Mouse (Mus musculus): ENCODE data around the gene Arih2. TPM values are rescaled to one million over a fixed set of nuclear protein-coding genes. Genes with fewer than 3 reads are reported as not detected.
"Not testable (repeated sequence)": the region's sequence is repeated elsewhere in the genome, so short reads cannot be mapped to it uniquely, and the experiment has no call there.

The Arih2 gene
- total RNA-seq, 2 experiments from 2014 or later: 83.3 to 115 TPM

DNA sequence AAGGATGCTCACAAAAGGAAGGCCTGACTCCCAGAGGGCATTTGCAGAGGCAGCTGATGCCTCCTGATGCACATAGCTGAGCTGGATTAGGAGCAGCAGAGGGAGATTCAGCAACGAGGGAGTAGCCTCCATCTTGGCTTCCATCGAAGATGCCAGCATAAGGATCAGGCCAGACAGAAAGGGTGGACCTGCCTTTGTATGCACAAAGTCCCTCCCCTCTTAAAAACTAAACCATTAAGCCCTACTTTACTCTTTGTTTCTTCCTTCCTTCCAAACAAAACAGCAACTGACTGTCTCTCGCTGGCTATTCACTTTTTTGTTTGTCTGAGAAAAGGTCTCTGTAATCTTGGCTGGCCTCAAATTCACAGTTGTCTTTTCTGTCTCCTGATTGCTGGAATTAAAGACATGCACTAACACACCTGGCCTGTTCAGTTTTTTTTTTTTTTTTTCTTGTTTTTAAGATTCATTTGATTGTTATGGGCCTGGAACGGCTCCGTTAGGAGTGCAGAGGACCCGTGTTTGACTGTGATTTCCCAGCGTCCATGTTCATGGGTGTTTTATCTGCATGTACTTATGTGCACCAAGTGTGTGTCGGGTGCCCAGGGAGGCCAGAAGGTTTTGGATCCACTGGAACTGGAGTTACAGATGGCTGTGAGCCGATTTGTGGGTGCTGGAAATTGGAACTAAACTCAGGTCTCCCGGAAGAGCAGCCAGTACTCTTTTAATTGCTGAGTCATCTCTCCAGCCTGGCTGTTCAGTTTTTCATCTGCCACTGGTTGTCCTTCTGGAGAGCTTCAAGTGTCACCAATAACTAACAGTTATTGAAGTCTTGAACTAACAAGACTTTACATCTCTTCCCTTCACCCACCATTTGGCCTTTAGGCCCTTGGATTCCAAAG lies 5.6 kb upstream of the Arih2 start:
- peak; percentile 87 for ATAC-seq (replicated peaks; ENCODE audit: low FRiP score, poor library complexity, severe bottlenecking)

DNA sequence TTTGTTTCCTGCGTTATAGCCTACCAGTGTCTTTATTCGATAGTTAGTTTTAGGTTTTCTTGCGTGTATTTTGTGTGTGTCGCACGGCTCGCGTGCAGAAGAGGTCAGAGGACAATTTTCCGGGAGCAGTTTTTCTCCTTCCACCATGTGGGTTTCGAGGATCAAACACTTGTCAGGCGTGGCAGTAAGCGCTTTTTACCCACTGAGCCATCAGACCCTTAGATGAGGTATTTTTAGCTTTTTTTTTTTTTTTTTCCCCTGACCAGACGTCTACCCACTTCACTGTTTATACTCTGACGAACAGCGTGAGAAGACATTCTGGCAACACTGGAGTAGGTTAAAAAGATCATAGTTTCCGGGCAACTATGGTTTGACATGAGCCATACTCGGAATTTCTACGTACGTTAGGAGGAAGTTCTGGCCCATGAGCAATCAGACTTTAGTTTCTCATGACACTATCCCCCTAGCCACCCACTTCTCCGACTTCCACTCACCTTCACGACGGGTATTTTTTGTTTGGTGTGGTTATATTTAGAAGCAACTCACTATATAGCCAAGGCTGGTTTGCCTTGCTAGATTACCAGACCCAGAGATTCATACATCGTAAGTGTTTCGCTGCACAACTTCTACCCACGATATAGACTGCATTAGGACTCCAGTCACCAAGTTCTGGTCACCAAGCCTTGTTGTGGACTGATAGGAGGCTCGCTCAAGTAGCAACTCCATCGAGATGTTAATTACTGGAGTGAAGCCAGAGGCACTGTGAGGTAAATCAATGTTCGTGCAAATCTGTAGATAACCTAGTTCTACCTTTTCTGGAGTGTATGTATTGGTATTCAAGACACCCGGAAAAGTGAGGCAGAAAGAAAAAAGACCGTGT lies 615 bp upstream of the Arih2 start:
- ATAC-seq (replicated peaks; ENCODE audit: low FRiP score, poor library complexity, severe bottlenecking): peak; percentile 41; the same call in 1 of the 2 replicates

- peak; percentile 63 for ATAC-seq (replicated peaks; ENCODE audit: low FRiP score, poor library complexity, severe bottlenecking)
Observed at GRCm38 (mm10) chr9:108648166-108648565, 1.0 kb downstream of the Arih2 start.

DNA sequence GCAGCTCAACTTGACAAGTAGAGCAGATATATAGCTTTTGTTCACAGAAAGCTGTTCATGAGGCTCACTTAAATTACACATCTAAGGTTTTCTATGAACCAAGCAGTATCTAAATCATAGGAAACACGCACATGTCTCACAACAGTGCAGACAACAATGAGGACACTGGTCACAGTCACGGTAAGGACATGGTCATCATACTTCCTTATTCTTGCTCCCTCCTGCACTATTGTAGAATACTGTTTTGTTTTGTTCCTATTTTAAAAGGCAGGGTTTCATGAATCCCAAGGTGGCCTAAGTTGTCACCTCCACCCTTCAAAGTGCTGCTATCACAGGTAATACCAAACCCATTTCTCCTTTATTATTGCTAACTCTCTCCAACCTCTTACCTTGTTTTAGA lies 9.4 kb downstream of the Arih2 start:
- no peak for ATAC-seq (replicated peaks; ENCODE audit: low FRiP score, poor library complexity, severe bottlenecking)

GRCm38 (mm10) chr9:108635415-108635814 lies 13.8 kb downstream of the Arih2 start:
- ATAC-seq (replicated peaks; ENCODE audit: low FRiP score, poor library complexity, severe bottlenecking): no peak

DNA sequence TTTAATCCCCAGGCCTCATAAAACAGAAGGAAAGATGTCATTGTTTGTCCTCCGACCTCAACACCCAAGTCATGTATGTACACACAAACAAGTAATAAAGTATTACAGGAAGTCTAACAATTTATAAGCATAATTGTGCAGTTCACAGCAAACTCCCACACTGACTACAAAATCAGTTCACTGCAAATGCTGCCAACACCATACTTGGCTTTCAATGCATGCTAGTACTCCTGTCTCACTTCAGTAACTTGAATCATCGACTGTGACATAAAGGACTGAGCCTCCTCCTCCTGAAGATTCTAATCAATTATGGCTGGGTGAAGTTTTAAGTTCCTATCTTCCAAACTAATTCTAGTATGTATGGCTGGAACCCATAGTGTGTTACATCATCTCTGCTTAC lies 15.3 kb downstream of the Arih2 start:
- ATAC-seq (replicated peaks; ENCODE audit: low FRiP score, poor library complexity, severe bottlenecking): no peak

- peak; percentile 82 for ATAC-seq (replicated peaks; ENCODE audit: low FRiP score, poor library complexity, severe bottlenecking)
Observed at GRCm38 (mm10) chr9:108632375-108632774, 16.8 kb downstream of the Arih2 start.

GRCm38 (mm10) chr9:108631631-108632256 lies 17.4 kb downstream of the Arih2 start:
- no peak for ATAC-seq (replicated peaks; ENCODE audit: low FRiP score, poor library complexity, severe bottlenecking)

- no peak for ATAC-seq (replicated peaks; ENCODE audit: low FRiP score, poor library complexity, severe bottlenecking)
Observed at GRCm38 (mm10) chr9:108630683-108631082, 18.5 kb downstream of the Arih2 start.

- ATAC-seq (replicated peaks; ENCODE audit: low FRiP score, poor library complexity, severe bottlenecking): no peak
Observed at GRCm38 (mm10) chr9:108628141-108628540, 21.0 kb downstream of the Arih2 start.

- ATAC-seq (replicated peaks; ENCODE audit: low FRiP score, poor library complexity, severe bottlenecking): no peak
Observed at GRCm38 (mm10) chr9:108626498-108626897, 22.7 kb downstream of the Arih2 start.

- ATAC-seq (replicated peaks; ENCODE audit: low FRiP score, poor library complexity, severe bottlenecking): no peak
Observed at GRCm38 (mm10) chr9:108617301-108617700, 31.9 kb downstream of the Arih2 start.

DNA sequence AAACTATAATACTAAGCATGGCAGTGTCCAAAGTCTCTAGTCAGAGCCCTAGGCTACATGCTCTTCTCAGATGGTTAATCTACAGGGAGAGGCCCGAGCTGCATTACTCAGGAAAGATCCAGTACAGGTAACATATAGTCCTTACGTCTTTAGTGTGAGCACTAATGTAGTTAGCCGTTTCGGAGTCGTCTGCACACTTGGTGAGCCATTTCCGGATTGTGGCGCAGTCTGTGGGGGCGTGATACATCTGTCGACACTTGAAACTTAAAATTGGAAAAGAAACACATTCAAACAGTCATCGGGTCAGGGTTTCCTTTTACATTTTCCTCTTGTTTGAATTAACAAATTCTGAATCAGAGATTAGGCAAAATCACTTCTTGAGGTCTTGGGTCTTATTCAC lies 37.7 kb downstream of the Arih2 start:
- no peak for ATAC-seq (replicated peaks; ENCODE audit: low FRiP score, poor library complexity, severe bottlenecking)

GRCm38 (mm10) chr9:108608889-108609288 lies 40.3 kb downstream of the Arih2 start:
- ATAC-seq (replicated peaks; ENCODE audit: low FRiP score, poor library complexity, severe bottlenecking): no peak

- not testable (repeated sequence) for ATAC-seq (replicated peaks; ENCODE audit: low FRiP score, poor library complexity, severe bottlenecking)
Observed at GRCm38 (mm10) chr9:108607929-108608328, 41.3 kb downstream of the Arih2 start.

DNA sequence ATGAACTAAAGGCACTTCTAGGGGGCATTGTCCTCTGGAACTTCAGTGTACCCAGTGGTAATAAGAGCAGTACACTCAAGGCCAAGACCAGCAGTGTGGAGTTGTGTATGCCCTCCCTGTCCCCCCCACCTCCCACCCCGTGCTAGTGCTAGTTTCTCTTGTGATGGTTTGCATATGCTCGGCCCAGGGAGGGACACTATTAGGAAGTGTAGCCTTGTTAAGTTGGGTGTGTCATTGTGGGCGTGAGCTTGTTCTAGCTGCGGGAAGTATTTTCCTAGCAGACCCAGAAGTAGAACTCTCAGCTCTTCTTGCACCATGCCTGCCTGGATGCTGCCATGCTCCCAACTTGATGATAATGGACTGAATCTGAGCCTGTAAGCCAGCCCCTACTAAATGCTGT lies 47.2 kb downstream of the Arih2 start:
- no peak for ATAC-seq (replicated peaks; ENCODE audit: low FRiP score, poor library complexity, severe bottlenecking)

DNA sequence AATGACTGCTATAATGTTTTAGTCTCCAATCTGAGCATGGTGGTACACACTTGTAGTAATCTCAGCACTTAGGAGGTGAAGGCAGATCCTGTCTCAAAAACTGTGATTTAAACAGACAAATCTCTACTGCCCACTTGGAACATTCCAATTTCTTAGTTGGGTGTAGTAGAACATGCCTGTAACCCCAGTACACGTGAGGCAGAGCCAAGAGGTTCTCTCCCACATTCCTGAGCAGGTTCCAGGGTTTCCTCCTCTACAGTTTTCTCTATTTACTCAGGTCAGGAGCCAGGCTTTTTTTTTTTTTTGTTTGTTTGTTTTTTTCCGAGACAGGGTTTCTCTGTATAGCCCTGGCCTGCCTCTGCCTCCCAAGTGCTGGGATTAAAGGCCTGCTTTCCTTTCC lies 49.2 kb downstream of the Arih2 start:
- no peak for ATAC-seq (replicated peaks; ENCODE audit: low FRiP score, poor library complexity, severe bottlenecking)

DNA sequence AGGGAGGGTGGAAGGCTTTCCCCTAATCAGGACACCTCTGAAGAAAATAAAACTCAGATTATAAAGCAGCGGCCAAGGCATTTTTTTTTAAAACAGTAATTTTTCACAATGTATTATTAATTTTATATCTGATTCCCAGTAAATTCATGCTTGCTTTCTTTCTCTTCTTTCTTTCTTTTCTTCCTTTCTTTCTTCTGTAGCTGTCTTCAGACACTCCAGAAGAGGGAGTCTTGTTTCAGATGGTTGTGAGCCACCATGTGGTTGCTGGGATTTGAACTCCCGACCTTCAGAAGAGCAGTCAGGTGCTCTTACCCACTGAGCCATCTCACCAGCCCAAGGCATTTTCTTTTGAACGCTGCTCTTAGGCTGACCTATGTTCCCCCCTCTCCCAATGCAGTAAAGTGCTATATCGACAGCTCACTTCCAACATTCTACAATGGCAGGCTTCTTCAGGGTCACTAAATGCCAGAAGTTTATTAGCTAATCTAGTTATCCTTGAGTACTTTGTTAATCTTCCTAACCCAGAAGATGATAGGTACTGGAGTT lies 50.1 kb downstream of the Arih2 start:
- ATAC-seq (replicated peaks; ENCODE audit: low FRiP score, poor library complexity, severe bottlenecking): no peak

GRCm38 (mm10) chr9:108596998-108597764 lies 52.0 kb downstream of the Arih2 start, which contains the start of gene P4htm:
Gene P4htm, minus strand, starts transcription at chr9:108597667.
- no peak; the same call in 1 of the 2 replicates for ATAC-seq (replicated peaks; ENCODE audit: low FRiP score, poor library complexity, severe bottlenecking)
